Mouse (Mus musculus): ENCODE measurements around the gene Hspb3. TPM values are rescaled to one million over a fixed set of nuclear protein-coding genes. Genes with fewer than 3 reads are reported as not detected.

Gene Hspb3
- total RNA-seq, 2 experiments from 2014 or later, result 49.4 to 49.6 TPM

Other genes with a start within 250 kb of the Hspb3 start
- gene Snx18, start 45.1 kb downstream of the Hspb3 start, total RNA-seq (2021), result 10 to 100 TPM in 1 of 2 experiments, 1 to 10 TPM in 1; 9.1 to 11.0 TPM
- gene Arl15, start 130.8 kb upstream of the Hspb3 start, total RNA-seq (2021), result 1 to 10 TPM; 4.4 to 6.1 TPM